Comparison of ENCODE assay signal across 11 mouse cellular contexts in genomic region chr6:31523657-31524056, GRCm38 (mm10).
"Had no signal": no experiment of that assay in that cellular context is flagged by ENCODE, and none has a peak within 500 bp of the region (broad histone marks: within the 10 kb centered on the region; RNA-seq: fewer than 3 reads in every experiment).

No protein-coding gene starts in this region.

- DNase-seq: kidney, adult 18-20 months; kidney, adult 9 months; kidney, postnatal 25 days; liver, embryonic 13.5 days; lung, adult 2 months; lung, postnatal 14 days; lung, postnatal 4 days; thymus, adult 18-20 months; thymus, postnatal 36 days had no signal

- H3K4me3 ChIP-seq: liver, embryonic 13.5 days; midbrain, embryonic 12.5 days had no signal

- H3K9me3 ChIP-seq: liver, embryonic 13.5 days; midbrain, embryonic 12.5 days had no signal

- ATAC-seq: intestine, embryonic 16.5 days had no signal

- H3K27ac ChIP-seq: liver, embryonic 13.5 days; midbrain, embryonic 12.5 days had no signal

- H3K4me2 ChIP-seq: liver, embryonic 13.5 days; midbrain, embryonic 12.5 days had no signal

- H3K9ac ChIP-seq: liver, embryonic 13.5 days; midbrain, embryonic 12.5 days had no signal

- H3K27me3 ChIP-seq: liver, embryonic 13.5 days; midbrain, embryonic 12.5 days had no signal
